Mouse (Mus musculus): ENCODE data around the gene Ints11. TPM values are rescaled to one million over a fixed set of nuclear protein-coding genes. Genes with fewer than 3 reads are reported as not detected.

Ints11 gene
- total RNA-seq, 2 experiments from 2014 or later = 31.0 to 31.3 TPM

- DNase-seq (ENCODE audit: low spot score in 2 of 2) = no peak
These were observed 21.6 kb upstream of the Ints11 start for GRCm38 (mm10) chr4:155847591-155848352.

- peak in 1 of 2 experiments; percentile 2 for DNase-seq (ENCODE audit: low spot score in 2 of 2)
These were observed 20.8 kb upstream of the Ints11 start for GRCm38 (mm10) chr4:155848434-155849095.

DNA sequence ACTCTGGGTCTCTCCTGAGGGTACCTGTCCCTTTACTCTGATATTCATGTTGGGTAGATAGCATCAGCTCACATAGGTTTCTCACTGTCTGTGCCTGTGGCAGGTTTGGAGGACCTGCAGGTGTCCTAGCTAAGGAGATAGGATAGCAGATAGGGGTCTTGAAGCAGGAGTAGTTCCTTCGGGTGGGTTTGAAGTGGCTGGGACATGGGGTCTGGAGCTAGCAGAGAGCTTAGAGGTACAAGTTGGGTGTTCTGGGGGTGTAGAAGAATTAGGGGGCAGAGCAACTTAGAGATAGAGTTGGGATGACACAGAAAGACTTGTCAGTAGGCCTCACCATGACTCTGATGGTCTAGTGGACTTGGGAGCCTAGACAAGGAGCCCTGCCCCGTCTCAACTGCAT, 20.0 kb upstream of the Ints11 start:
- no peak for DNase-seq (ENCODE audit: low spot score in 2 of 2)

- DNase-seq (ENCODE audit: low spot score in 2 of 2) = no peak
These were observed 19.4 kb upstream of the Ints11 start for GRCm38 (mm10) chr4:155849792-155850451.

DNA sequence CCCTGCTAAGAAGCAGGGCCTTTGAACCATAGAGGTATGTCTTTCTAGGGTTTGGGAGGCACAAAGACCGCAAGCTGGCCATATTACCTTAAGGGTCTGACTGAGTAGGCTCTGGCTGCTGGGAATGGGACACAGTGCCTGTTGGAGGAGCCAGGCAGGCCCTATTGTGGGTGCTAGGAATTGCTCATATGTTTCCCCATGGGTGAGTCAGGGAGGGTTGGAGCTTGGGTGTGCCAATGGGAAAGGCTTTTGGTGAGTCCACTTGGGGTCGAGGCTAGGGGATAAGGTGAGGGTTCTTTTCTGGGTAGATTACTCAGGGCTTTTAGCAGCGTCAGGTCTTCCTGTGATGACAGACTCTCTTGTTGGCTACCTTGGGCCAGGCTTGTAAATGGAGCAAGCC, 18.0 kb upstream of the Ints11 start:
- DNase-seq (ENCODE audit: low spot score in 2 of 2) = no peak

DNA sequence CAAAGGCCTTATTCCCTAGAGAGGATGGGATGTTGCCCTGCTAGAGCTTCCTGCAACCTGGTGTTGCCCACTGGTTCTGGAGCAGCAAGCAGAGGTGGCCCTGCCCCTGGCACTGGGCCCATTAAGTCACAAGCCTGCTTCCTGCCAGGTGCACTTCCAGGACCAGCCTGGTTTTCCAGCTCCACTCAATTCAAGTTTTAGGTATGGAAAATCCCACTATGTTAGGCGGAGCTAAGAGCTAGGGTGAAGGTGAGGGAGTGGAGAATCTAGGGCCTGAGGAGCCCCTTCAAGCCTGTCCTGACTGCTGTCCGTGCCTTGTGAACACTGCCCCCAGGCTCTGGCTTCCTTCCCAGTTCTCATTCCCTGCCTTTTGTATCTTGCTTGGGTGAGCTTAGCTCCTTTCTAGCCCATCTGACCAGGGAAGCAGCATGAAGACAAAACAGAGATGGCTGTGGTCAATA, 17.4 kb upstream of the Ints11 start:
- no peak for DNase-seq (ENCODE audit: low spot score in 2 of 2)

DNA sequence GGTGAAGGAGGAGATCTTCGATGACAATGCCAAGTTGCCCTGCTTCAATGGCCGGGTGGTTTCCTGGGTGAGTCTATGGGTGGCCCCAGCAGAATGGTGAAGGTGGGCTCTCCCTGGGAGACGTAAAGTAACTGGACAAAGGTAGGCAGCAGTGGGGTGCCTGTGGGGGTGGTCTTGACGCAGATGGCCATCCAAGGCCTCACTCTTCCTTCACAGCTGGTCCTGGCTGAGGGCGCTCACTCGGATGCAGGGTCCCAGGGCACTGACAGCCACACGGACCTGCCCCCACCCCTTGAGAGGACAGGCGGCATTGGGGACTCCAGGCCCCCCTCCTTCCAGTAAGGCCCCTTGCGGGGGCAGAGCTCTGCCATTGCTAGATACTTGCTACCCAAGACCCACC, 15.9 kb upstream of the Ints11 start:
- DNase-seq (ENCODE audit: low spot score in 2 of 2) = no peak

GRCm38 (mm10) chr4:155854991-155855390, 14.4 kb upstream of the Ints11 start:
- no peak for DNase-seq (ENCODE audit: low spot score in 2 of 2)

DNA sequence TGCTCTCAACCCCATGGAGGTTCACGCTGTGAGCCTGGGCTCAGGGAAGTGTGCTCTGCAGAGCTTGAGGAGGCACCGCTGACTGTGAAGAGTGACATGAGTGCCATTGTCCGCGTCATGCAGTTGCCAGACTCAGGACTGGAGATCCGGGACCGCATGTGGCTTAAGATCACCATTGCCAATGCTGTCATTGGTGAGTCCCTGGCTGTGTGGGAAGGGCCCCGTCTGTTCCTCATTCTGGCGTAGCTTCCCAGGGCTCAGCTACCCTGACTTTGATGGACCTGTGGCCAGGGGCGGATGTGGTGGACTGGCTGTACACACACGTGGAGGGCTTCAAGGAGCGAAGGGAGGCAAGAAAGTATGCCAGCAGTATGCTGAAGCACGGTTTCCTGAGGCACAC, 13.3 kb upstream of the Ints11 start:
- DNase-seq (ENCODE audit: low spot score in 2 of 2) = no peak

DNA sequence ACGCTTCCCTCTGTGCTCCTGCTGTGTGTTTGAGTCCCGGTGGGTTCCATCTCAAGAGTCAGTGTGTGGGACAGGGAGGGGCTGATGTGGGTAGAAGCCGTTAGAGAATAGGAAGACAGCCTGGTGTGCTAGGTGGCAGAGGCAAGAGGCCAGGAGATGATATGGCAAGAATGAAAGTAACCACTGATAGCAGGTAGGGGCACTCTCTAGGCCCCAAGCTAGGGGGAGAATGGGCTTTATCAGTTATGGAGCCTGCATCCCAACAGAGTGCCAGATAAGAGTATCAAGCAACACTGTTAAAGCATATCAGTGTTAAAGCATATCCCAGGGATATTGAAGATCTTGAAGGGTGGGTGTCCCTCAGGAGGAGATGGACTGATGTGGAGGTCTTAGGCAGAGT, 12.5 kb upstream of the Ints11 start:
- DNase-seq (ENCODE audit: low spot score in 2 of 2) = no peak

GRCm38 (mm10) chr4:155859318-155859717, 10.0 kb upstream of the Ints11 start:
- peak; percentile 46 to 49 for DNase-seq (ENCODE audit: low spot score in 2 of 2)

DNA sequence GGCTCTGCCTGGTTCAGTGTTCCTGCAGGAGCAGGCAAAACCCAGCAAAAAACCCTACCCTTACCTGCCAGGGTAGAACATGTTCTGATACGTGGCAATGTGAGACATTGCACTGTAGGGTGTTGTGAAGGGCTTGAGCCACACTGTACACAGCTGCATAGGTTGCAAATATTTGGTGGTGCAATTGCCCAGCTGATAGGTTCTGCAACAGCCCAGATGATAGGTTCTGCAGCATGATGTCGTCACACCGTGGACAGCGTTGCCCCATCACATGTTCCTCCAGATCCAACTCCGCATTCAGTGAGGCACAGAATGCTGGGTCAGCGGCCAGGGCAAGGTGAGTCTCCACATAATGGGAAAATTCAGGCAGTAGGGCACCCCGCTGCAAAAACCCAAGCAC, 7.6 kb upstream of the Ints11 start:
- no peak for DNase-seq (ENCODE audit: low spot score in 2 of 2)

- DNase-seq (ENCODE audit: low spot score in 2 of 2) = no peak
These were observed 6.3 kb upstream of the Ints11 start, which contains the start of gene Tas1r3 for GRCm38 (mm10) chr4:155863001-155863400. Gene Tas1r3 (minus strand): TSS chr4:155863362.

DNA sequence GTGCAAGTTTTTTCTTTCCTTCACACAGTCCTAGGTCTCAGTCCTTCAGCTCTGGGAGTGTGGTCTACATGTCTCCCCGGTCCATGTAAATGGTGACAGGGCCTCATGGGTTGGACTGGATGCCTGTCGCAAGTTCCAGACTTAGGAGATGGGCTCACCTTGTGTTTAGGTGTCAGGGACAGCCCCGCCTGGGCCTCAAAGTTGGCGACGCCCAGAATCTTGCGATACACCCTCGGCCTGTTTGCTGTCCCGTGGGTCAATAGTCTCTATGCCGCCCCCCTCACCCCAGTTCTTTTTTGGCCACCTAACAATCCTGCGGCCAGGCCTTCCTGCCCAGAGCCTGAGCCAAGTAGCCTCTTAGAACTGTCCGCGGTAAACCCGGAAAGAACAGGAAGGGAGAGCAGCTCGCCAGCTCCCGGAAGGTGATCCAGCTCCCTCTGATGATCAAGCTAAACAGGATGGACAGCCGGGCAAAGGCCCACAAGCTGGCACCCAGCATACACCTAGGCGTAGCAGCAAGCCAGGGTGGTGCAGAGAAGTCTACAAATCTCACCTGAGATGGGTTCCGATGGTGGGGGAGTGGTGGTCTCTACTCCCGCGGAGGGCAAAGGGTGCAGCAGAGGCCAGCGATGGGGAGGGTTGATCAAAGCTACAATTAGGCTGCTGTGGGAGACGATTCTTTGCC, 590 bp upstream of the Ints11 start:
- DNase-seq (ENCODE audit: low spot score in 2 of 2) = no peak

DNA sequence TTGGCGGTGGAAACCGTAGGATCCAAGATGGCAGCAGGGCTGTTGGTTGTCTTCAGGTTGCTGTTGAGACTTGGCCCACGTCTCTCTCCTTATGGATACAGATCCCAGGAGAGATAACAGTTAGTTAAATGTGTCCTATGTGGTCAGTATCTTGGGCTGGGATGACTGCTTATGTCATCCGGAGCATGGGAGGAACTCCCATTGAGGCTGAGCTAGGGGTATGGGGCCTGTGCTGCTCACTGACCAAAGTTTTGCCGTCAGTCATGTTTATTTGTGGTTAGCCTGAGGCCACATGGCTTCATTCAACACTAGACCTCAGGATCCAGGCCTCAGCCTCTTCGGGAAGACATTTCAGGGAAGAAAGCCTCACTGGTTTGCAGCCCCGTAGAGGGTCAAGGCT, 2.1 kb downstream of the Ints11 start:
- DNase-seq (ENCODE audit: low spot score in 2 of 2) = no peak

DNA sequence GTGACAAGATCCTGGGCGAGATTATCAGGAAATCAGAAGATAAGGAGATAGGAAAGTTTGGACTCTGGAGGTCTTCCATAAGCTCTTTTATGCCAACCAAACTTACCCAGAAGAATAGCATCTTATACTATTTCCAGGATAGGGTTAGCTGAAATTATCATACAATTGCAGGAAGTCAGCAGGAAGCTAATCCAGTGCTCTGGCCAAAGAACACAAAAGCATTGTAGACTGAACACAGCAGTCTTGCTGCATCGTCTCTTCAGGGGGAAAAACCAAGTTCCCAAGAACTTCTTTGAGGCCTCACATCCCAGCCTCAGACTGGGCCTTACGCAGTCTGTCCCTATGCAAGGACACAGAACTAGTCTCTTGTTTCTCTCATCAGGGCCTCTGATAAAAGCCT, 14.2 kb downstream of the Ints11 start:
- DNase-seq (ENCODE audit: low spot score in 2 of 2) = no peak

DNA sequence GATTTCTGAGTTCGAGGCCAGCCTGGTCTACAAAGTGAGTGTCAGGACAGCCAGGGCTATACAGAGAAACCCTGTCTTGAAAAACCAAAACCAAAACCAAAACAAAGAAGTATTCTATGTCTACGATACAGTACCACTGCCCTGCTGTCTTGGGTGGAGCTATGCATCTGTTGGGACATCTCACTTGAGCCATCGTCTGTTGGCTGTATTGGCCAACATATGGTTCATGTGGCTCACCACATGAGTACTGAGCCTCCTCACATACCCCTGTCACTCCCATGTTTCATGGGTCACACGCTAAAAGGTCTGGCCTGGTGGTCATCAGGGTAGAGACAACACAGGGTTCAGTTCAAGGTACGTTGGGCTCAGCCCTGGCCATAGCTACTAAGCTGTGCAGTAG, 17.0 kb downstream of the Ints11 start:
- no peak for DNase-seq (ENCODE audit: low spot score in 2 of 2)

DNA sequence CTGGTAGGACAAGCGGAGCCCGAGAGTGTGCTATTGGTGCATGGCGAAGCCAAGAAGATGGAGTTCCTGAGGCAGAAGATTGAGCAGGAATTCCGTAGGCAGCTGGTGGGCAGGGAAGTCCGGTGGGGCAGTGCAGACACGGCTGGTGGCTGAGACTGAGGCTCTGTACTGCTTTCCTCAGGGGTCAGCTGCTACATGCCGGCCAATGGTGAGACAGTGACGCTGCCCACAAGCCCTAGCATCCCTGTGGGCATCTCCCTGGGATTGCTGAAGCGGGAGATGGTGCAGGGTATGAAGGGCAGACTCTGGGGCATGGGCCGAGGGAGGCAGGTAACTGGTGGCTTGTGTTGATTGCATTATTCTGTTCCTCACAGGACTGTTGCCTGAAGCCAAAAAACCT, 18.3 kb downstream of the Ints11 start:
- no peak for DNase-seq (ENCODE audit: low spot score in 2 of 2)

DNA sequence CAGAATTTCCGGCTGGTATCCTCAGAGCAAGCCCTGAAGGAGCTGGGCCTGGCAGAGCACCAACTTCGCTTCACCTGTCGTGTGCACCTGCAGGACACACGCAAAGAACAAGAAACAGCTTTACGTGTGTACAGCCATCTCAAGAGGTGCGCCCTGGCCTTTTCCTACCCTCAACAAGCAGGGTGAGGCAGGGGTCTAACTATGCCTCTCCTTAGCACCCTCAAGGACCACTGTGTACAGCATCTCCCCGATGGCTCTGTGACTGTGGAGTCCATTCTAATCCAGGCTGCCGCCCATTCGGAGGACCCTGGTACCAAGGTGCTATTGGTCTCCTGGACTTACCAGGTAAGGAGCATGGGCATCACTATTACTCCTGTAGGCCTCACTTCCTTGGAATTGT, 18.8 kb downstream of the Ints11 start:
- no peak for DNase-seq (ENCODE audit: low spot score in 2 of 2)

DNA sequence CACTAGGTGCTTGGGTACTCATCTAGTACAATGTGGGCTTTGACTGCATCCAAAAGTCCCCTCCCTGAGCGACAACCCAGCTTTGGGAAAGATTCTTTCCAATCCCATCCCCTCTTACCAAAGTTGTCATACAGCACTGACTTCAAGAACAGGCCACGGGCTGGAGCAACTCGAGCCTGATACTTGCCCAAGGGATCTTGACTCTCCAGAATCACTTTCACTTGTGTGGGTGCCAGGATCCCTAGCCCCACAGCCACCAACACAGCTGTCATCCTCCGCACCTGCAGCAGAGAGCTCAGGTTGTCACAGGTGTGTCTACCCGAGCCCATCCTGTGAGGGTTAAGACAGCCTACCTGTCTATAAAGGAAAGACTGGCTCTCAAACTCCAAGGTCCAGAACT, 20.0 kb downstream of the Ints11 start:
- DNase-seq (ENCODE audit: low spot score in 2 of 2) = no peak

DNA sequence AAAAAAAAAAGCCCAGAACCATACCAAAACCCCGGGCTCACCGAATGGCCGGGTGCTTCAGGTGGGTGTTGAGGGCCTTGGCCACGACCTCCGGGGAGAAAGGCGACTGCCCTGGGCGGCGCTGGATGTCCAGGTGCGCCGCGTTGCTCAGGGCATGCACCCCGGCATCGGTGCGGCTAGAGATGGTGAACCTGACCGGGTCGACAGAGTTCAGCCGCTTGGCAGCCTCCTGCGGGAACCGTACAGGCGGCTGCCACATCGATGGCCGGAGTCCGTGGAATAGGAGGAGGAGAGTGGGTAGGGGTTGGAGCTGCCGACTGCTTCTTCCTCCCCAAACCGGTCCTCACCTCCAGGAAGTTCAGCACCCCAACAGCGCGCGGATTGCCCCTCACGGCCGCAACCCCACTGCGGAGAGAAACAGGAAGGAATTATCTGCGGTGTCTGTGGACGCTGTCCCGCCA, 21.7 kb downstream of the Ints11 start:
- peak in 1 of 2 experiments; percentile 2 for DNase-seq (ENCODE audit: low spot score in 2 of 2)

Measured in adrenal gland, postnatal 4 days (tissue).